Mouse (Mus musculus) forebrain, embryonic 11.5 days (tissue): ENCODE measurements around the gene Foxm1. TPM values are rescaled to one million over a fixed set of nuclear protein-coding genes. Genes with fewer than 3 reads are reported as not detected.

Experiments
- ATAC-seq: fragments of 200-750 bp; cut with Nextera tagmentation; replicated peaks from 2 replicates; pipeline ENCODE4 v1.8.0; 2017; ENCODE audit warnings: moderate TSS enrichment; ENCODE audit not compliant: low FRiP score
- DNase-seq: peaks from one replicate; pipeline ENCODE4 v3.0.0-alpha.2; 2017; ENCODE audit warnings: low spot score
- H3K27ac ChIP-seq: fragments of 300-500 bp; sonication (generic); 2 replicates; pipeline ENCODE4 v1.5.1; 2014; ENCODE audit warnings: low read depth, low read length
- H3K27me3 ChIP-seq: fragments of 300-500 bp; sonication (generic); 2 replicates; pipeline ENCODE4 v1.6.1; 2014; ENCODE audit warnings: mild to moderate bottlenecking, low read length, mixed read lengths; ENCODE audit not compliant: control insufficient read depth, insufficient read depth
- H3K36me3 ChIP-seq: fragments of 300-500 bp; sonication (generic); 2 replicates; pipeline ENCODE4 v1.6.1; 2014; ENCODE audit warnings: mild to moderate bottlenecking, low read length, moderate library complexity, mixed read lengths; ENCODE audit not compliant: control insufficient read depth, insufficient read depth
- H3K4me1 ChIP-seq: fragments of 300-500 bp; sonication (generic); replicated peaks from 2 replicates; pipeline ENCODE4 v1.6.1; 2014; ENCODE audit warnings: low read length, mixed read lengths; ENCODE audit not compliant: control insufficient read depth, insufficient read depth
- H3K4me2 ChIP-seq: fragments of 300-500 bp; sonication (generic); 2 replicates; pipeline ENCODE4 v1.6.1; 2014; ENCODE audit warnings: low read depth, mild to moderate bottlenecking, low read length, moderate library complexity, mixed read lengths; ENCODE audit not compliant: severe bottlenecking
- H3K4me3 ChIP-seq: fragments of 300-500 bp; sonication (generic); 2 replicates; pipeline ENCODE4 v1.5.1; 2014; ENCODE audit warnings: low read depth, low read length
- H3K9ac ChIP-seq: fragments of 300-500 bp; sonication (generic); 2 replicates; pipeline ENCODE4 v1.6.1; 2014; ENCODE audit warnings: low read length
- H3K9me3 ChIP-seq: fragments of 300-500 bp; sonication (generic); 2 replicates; pipeline ENCODE4 v1.6.1; 2016; ENCODE audit warnings: low read length, mixed read lengths; ENCODE audit not compliant: control insufficient read depth
- WGBS: fragments of 180-500 bp; shearing (Covaris S2); extraction: QIAGEN DNeasy Blood & Tissue Kit; methylation state at CpG from one replicate; pipeline ENCODE4 v1.1.7; 2014; 5-methylcytosine and 5-hydroxymethylcytosine counted together
- polyA plus RNA-seq: library from polyadenylated mRNA; unstranded; fragments of >200 nt; fragmentation: Nextera tagmentation; extraction: Ambion mirVana; gene quantifications from 2 replicates; pipeline ENCODE4 v1.2.1, GENCODE M21; 2014

The Foxm1 gene
- 89.6 and 91.9 TPM in 2 replicates for polyA plus RNA-seq

GRCm38 (mm10) chr6:128362381-128363006 is at the start of gene Foxm1, which contains the start of gene Rhno1:
TSS of gene Foxm1 (plus strand) at chr6:128362967.
TSS of gene Rhno1 (minus strand) at chr6:128362911.
- Histone ChIP-seq H3K4me2 (peak within 1 kb of the TSS; percentile 58), H3K27ac (peak within 1 kb of the TSS; percentile 91), H3K4me1 (peaks cover 8% of the 10 kb centered on the region), H3K9me3 (no peaks in the 10 kb centered on the region), H3K27me3 (no peaks in the 10 kb centered on the region), H3K4me3 (peak within 1 kb of the TSS; percentile 94), H3K36me3 (peaks cover 9% of the 10 kb centered on the region), H3K9ac (peak within 1 kb of the TSS; percentile 95)
- under 1% methylated on average over 43 of the region's 76 CpGs for WGBS
- peak; percentile 92 for DNase-seq
- ATAC-seq, result peak; percentile 91

- H3K9me3 ChIP-seq, result no peaks in the 10 kb centered on the region
- no peaks in the 10 kb centered on the region for H3K4me1 ChIP-seq
- DNase-seq (peak; percentile 43), ATAC-seq (no peak)
- no peak overlapping the region for H3K4me3 ChIP-seq
- no peaks in the 10 kb centered on the region for H3K27me3 ChIP-seq
- no peaks in the 10 kb centered on the region for H3K36me3 ChIP-seq
- 91% methylated on average over 6 of the region's 6 CpGs for WGBS
- H3K4me2 ChIP-seq, result no peak overlapping the region
- no peak overlapping the region for H3K9ac ChIP-seq
- H3K27ac ChIP-seq, result no peak overlapping the region
Measured at GRCm38 (mm10) chr6:128314796-128315195, 48.0 kb upstream of the Foxm1 start.

GRCm38 (mm10) chr6:128315597-128315996 is 47.2 kb upstream of the Foxm1 start:
- WGBS, result 81% methylated on average over 8 of the region's 8 CpGs
- no peaks in the 10 kb centered on the region for H3K27me3 ChIP-seq

GRCm38 (mm10) chr6:128318317-128318716 is 44.5 kb upstream of the Foxm1 start:
- Histone ChIP-seq H3K9me3 (no peaks in the 10 kb centered on the region), H3K9ac (no peak overlapping the region), H3K27ac (no peak overlapping the region), H3K4me2 (no peak overlapping the region), H3K27me3 (no peaks in the 10 kb centered on the region), H3K4me1 (no peaks in the 10 kb centered on the region), H3K36me3 (peaks cover 3% of the 10 kb centered on the region; the same call in 1 of the 2 replicates), H3K4me3 (no peak overlapping the region)
- DNase-seq (peak; percentile 65), ATAC-seq (0 out of 2 replicates have a peak, but pooled peaks have one; percentile 39)
- WGBS, result 14% methylated on average over 4 of the region's 4 CpGs

More at GRCm38 (mm10) chr6:128315597-128315996, 47.2 kb upstream of the Foxm1 start:
- Histone ChIP-seq H3K4me2 (no peak overlapping the region), H3K9ac (no peak overlapping the region), H3K4me3 (no peak overlapping the region), H3K27ac (no peak overlapping the region), H3K9me3 (no peaks in the 10 kb centered on the region), H3K36me3 (no peaks in the 10 kb centered on the region), H3K4me1 (no peaks in the 10 kb centered on the region)
- ATAC-seq (no peak), DNase-seq (peak; percentile 42)

- DNase-seq (peak; percentile 81), ATAC-seq (peak; percentile 82)
- 16% methylated on average over 12 of the region's 12 CpGs for WGBS
- H3K36me3 ChIP-seq, result peaks cover 9% of the 10 kb centered on the region
- peaks cover 2% of the 10 kb centered on the region; the same call in 1 of the 2 replicates for H3K9me3 ChIP-seq
- H3K27me3 ChIP-seq, result no peaks in the 10 kb centered on the region
- H3K27ac ChIP-seq, result no peak overlapping the region
- peaks cover 3% of the 10 kb centered on the region; the same call in 1 of the 2 replicates for H3K4me1 ChIP-seq
- H3K9ac ChIP-seq, result no peak overlapping the region
- no peak overlapping the region for H3K4me2 ChIP-seq
- no peak overlapping the region for H3K4me3 ChIP-seq
Measured at GRCm38 (mm10) chr6:128334397-128335124, 28.2 kb upstream of the Foxm1 start.

- Histone ChIP-seq H3K4me2 (no peak overlapping the region), H3K36me3 (no peaks in the 10 kb centered on the region), H3K9ac (no peak overlapping the region), H3K4me3 (no peak overlapping the region), H3K4me1 (peaks cover 3% of the 10 kb centered on the region; the same call in 1 of the 2 replicates), H3K27me3 (no peaks in the 10 kb centered on the region), H3K9me3 (no peaks in the 10 kb centered on the region), H3K27ac (no peak overlapping the region)
- no peak for ATAC-seq
- 78% methylated on average over 7 of the region's 7 CpGs for WGBS
- no peak for DNase-seq
Measured at GRCm38 (mm10) chr6:128337467-128337866, 25.3 kb upstream of the Foxm1 start.

- WGBS, result 62% methylated on average over 5 of the region's 5 CpGs
- H3K36me3 ChIP-seq, result peaks cover 2% of the 10 kb centered on the region; the same call in 1 of the 2 replicates
Measured at GRCm38 (mm10) chr6:128338876-128339275, 23.9 kb upstream of the Foxm1 start.

GRCm38 (mm10) chr6:128341956-128342723 is 20.6 kb upstream of the Foxm1 start:
- DNase-seq (no peak), ATAC-seq (no peak)
- 96% methylated on average over 11 of the region's 11 CpGs for WGBS
- no peak overlapping the region for H3K4me2 ChIP-seq
- H3K4me3 ChIP-seq, result no peak overlapping the region
- H3K36me3 ChIP-seq, result peaks cover 2% of the 10 kb centered on the region; the same call in 1 of the 2 replicates
- H3K27me3 ChIP-seq, result no peaks in the 10 kb centered on the region
- no peak overlapping the region for H3K9ac ChIP-seq
- no peaks in the 10 kb centered on the region for H3K9me3 ChIP-seq
- no peak overlapping the region for H3K27ac ChIP-seq
- H3K4me1 ChIP-seq, result peaks cover 3% of the 10 kb centered on the region; the same call in 1 of the 2 replicates

More at GRCm38 (mm10) chr6:128338876-128339275, 23.9 kb upstream of the Foxm1 start:
- H3K27me3 ChIP-seq, result no peaks in the 10 kb centered on the region
- no peak for DNase-seq
- H3K27ac ChIP-seq, result no peak overlapping the region
- peaks cover 3% of the 10 kb centered on the region; the same call in 1 of the 2 replicates for H3K4me1 ChIP-seq
- ATAC-seq, result no peak
- no peak overlapping the region for H3K9ac ChIP-seq
- no peaks in the 10 kb centered on the region for H3K9me3 ChIP-seq
- H3K4me2 ChIP-seq, result no peak overlapping the region
- no peak overlapping the region for H3K4me3 ChIP-seq
